Mouse (Mus musculus): ENCODE results near the gene Sdk2.
A peak's percentile ranks its signal among the peaks of the same experiment; 100 is the strongest.

The Sdk2 gene

DNA sequence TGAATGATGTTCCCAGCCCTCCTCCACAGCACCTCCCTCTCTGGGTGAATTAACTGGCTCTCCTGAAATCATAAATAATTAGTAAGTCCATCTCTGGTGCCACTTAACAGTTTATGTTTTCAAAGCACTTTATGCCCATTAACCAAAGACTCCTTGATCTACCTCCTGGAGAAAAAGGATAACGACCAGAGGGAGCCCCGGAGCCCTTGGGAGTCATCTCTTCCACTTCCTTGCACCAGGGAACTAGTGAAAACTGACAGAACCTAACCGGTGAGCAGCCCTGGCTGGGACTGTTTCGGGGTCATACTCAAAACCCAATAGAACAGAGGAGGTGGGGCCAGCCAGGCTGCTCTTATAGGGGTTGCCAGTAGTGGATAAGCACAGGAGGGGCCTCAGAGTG lies 22.5 kb downstream of the Sdk2 start:
- DNase-seq, result no peak

DNA sequence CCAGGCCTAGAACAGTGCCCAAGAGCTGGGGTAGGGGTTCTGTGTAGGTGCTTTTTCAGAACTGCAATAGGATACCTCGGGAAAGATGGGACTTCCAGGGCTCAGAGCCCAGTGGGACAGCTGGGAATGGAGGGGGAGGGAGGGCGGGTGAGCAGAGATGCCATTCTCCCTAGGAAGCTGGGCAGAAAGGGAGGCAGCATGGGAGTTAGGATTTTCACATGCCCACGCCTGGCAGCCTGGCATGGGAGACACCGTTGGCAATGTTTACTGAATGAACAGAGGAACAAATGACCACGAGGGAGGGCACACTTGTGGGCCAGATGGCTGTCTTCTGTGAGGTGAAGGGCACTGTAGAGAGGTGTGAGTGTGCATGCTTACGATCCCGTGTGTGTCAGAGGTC lies 23.3 kb downstream of the Sdk2 start:
- no peak for DNase-seq

DNA sequence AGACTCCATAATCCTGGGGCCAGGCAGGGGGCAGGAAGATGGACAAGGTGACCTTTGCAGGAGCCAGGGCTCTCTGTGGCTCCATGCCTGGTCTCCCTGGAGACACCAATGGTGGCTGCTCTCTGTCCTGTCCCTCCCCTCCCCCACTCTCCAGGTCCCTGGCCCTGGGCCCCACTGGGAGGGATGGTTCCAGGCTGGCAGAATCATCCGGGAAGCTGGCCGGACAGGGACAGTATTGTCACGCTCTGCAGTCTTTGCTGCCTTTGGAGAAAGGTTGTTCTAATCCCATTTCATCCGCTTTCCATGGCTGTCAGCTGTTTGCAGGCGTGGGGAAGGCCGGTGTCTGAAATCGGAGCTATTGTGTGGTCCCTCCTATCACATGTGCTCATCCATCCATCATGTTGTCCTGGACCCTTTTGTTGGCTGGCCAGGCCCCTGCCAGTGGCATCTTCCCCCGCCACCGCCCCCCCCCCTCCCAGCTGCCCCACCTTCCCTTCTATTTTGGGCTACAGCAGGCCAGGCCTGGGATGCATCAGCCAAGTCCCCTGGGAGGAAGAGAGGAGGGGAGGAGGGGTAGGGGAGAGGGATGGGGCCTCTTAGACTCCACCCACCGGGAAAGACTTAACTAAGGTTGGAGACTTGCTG lies 26.3 kb downstream of the Sdk2 start:
- no peak for DNase-seq

GRCm38 (mm10) chr11:114038036-114038435 lies 28.8 kb downstream of the Sdk2 start:
- peak; percentile 34 for DNase-seq

- DNase-seq, result no peak
Observed at GRCm38 (mm10) chr11:114031491-114031890, 35.4 kb downstream of the Sdk2 start.

- no peak for DNase-seq
Observed at GRCm38 (mm10) chr11:114030214-114030613, 36.6 kb downstream of the Sdk2 start.

DNA sequence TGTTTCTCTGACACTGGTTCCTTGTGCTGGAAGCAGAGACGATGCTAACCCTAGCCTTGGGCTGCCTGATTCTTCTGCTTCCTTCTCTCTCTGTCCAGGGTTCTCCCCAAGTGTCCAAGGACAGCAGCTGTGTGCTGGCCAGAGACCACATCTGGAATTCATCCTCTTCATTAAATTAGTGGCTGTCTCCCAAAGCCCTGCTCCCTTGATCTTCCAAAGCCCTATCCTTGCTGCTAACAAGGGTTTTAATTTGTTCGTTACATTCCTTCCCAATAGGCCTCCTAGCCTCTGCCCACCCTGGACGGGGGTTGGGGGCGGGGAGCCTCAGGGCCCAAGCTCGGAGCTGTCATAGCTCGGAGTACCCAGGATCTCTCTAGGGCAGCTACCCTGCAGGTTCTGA lies 38.3 kb downstream of the Sdk2 start:
- no peak for DNase-seq

- DNase-seq, result no peak
Observed at GRCm38 (mm10) chr11:114028021-114028420, 38.8 kb downstream of the Sdk2 start.

GRCm38 (mm10) chr11:114025056-114025455 lies 41.8 kb downstream of the Sdk2 start:
- DNase-seq, result no peak

GRCm38 (mm10) chr11:114023965-114024364 lies 42.9 kb downstream of the Sdk2 start:
- DNase-seq, result no peak

- DNase-seq, result no peak
Observed at GRCm38 (mm10) chr11:114022166-114022565, 44.7 kb downstream of the Sdk2 start.

GRCm38 (mm10) chr11:114019087-114019486 lies 47.8 kb downstream of the Sdk2 start:
- no peak for DNase-seq

DNA sequence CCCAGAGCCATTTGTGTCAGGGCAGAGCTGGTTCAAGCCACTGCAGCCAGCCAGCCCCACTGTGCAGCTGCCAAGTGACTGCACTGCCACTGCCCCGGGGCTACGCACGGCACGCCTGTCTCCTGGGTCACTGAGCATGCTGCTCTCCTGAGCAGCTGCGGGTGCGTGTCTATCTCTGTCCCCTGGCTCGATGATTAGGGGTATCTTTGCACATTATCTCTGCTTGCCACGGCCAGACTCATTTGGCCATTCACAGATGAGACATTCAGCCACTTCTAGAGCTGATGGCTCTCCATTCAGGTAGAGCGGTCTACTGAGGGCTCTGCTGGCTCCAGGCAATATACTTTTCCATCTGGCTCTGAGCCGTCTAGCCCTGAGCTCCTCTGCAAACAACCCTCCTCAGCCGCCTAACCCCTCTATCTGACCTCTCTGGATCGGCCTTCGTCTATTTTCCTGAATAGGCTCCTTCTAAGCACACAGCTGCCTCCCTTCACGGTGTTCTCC lies 49.9 kb downstream of the Sdk2 start:
- no peak for DNase-seq

GRCm38 (mm10) chr11:114016108-114016888 lies 50.5 kb downstream of the Sdk2 start:
- no peak for DNase-seq

DNA sequence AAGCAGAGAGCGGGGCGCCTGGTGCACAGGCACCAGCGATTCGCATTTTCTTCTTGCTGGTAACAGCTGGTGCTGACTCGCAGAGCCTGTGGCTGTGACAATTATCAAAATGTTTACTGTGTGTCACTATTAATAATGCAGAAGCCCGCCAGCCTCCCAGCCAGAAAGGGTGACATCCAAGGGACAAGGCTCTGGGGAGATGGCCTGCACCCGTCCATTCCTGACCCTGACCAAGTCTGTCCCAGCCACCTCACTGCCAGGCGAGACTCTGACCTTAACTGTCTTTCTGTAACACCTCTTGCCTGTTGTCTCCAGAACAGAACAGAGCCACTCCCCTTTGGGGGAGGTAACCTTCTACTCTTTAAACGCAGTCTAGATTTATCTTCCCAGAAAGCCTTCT lies 55.3 kb downstream of the Sdk2 start:
- no peak for DNase-seq

DNA sequence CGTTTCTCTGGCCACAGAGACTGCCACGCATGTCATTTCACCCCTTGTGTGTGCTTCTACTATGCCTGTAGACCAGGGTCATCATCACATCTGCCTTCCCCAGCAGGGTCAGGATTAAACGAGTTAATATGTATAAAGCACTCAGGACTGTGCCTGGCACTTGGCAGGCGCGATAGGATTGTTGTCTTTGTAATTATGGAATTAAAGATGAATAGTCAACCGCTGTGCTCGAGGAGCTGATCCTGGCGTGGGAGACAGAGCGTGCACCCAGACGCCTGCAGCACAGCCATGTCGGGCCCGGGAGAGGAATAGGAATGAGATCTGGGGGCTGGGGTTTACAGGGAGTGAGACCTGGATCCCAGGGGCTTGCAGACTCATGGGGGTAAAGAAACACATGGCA lies 61.0 kb downstream of the Sdk2 start:
- DNase-seq, result no peak

- no peak for DNase-seq
Observed at GRCm38 (mm10) chr11:114004651-114005050, 62.2 kb downstream of the Sdk2 start.

- no peak for DNase-seq
Observed at GRCm38 (mm10) chr11:114003195-114003594, 63.7 kb downstream of the Sdk2 start.

DNA sequence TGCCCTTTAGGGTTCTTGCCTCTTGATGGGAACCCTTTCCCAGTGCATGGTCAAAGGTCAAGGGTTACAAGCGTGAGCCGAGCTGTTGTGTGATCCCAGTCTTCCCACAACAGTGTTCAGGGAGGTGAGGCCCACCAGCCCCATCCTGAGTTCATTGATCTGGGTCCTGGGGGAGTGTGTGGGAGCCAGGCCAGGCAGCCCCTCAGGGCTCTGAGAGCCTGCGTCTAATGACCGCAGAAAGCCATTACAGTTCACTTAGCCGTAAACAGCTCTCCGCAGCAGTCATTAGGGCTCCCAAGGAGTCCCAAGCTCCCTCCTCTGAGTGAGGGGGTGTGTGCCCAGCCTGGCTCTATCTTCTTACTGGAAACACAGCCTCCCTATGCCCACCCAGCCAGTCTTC lies 66.8 kb downstream of the Sdk2 start:
- no peak for DNase-seq

GRCm38 (mm10) chr11:113998702-113999101 lies 68.1 kb downstream of the Sdk2 start:
- DNase-seq, result no peak

DNA sequence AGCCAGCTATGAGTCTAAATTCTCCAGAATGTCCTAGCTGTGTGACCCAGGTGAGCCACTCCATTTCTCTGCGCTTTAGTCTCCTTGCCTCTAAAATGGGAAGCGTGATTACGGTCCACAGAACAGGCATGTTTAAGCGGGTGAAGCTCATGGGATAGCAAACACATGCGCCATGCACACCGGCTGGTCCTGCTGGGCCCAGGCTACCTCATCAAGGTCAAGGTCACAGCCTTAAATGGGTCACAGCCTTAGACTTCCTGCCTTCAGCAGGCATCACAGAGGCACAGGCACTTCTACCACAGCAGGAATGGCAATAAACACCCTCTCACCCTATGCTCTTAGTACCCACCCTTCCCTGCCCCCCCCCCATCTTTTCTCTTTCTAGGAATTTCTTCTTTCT lies 72.9 kb downstream of the Sdk2 start:
- no peak for DNase-seq

DNA sequence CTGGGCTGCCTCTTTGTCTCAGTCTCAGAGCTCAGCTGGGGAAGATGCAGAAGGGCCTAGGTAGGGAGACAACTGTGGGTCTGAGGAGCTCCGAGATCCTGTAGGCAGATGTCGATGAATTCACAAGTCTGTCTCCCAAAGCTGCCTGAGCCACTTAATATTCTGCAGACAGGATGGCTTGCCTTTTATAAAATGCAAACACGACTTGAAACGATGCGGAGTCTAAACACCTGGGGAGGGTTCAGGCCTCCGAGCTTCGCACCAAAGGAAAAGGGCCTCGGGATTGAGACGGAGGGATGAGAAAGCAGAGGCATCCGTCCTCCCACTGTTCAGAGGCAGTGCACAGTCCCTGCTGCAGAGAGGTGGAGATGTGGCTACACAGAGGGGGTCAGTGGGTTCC lies 74.0 kb downstream of the Sdk2 start:
- DNase-seq, result no peak

DNA sequence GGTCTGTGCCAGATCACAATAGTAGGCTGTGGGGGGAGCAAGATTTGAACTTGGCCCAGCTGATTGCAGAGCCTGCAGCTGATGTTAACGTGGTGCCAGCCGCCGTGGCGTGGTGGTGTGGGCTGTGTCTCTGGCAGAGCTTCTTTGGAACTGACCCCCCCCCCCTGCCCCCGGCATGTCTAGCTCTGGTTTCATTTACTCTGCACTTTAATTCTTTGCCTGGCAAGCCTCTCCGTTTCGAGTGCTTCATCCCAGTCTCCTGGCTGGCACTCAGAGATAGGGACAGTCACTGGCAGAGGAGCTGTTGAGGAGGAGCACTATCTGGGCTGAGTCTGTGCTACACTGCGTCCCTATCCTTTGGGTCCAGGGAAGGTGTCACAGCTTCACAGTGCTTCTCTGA lies 75.0 kb downstream of the Sdk2 start:
- DNase-seq, result no peak

DNA sequence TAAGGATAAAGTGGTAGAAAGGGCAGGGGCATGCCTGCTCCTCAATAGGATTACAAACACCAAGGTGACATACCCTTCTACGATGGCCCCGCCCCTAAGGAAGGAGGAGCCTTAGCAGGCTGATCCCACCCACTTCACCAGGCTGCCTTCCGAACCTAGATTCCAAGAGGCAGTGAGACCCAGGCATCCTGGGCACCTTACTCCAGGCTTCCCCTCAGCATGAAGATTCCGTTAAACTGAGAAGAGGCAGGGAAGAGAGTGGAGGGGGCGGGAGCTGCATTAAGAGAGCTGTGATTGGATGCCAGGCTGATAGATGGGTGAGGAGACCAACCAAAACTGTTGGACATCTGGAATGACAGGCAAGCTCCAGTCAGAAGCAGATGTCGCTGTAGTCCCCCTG lies 76.4 kb downstream of the Sdk2 start:
- peak; percentile 72 for DNase-seq

DNA sequence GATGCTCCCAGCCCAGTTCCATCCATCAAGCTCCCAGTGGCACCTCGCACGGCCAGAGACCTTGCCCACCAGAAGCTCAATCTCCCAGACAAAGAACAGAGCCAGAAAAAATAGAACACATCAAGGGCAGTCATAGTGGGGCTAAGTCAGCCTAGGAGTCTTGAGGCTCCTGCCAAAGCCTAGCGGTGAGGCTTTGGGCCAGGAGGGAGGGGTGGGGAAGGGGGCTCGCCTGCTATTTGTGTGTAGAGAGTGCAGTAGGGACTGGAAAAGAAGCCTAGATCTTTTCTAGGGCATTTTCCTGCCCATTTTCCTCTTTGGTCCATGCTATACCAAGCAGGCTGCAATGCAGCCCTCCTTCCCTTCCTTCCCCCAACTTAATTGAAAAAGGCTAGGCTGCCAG lies 76.8 kb downstream of the Sdk2 start:
- no peak for DNase-seq

Measured in right cerebral cortex, postnatal 25 days (tissue).